Mouse (Mus musculus): ENCODE results near the gene Fam71e2.

Fam71e2 gene

DNA sequence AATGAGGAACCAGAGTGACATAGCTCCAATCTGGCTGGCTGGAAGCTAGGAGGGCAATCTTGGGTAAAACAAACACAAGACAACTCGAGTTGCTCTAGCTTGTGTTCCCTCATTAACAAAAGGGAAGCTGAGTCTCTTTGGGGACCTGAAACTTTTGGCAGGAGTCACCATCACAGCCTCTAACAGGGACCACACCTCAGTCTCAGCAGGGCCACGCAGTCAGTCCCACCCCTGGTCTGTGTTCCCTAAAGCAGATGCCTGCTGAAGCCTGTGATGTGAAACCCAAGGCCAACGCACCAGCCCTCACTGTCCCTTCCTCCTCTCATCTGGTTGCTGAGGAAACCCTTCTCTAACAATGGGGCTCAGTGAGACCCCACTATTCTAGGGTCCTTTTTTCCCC is 11.0 kb upstream of the Fam71e2 start:
- ATAC-seq (ENCODE audit: insufficient number of reproducible peaks, low FRiP score, low TSS enrichment), result no peak

DNA sequence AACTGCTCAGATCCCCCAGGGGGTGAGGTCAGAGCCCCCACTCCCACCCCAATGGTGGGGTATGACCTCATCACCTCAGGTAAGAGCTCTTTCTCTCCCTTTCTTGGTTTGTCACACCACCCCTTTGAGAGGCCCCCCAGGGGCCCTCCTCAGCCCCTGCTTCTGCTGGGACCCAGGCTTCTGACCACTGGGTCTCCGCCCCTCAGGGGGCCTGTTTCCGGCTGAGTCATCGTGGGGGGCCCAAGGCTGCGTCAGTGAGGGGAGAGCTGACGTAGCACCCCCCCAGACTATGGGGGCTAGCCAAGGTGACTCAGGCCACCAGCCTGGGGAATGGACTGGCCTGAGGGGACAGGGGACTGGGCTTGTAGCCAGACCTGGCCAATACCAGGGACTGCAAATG is 8.8 kb upstream of the Fam71e2 start:
- no peak for ATAC-seq (ENCODE audit: insufficient number of reproducible peaks, low FRiP score, low TSS enrichment)

GRCm38 (mm10) chr7:4777851-4778637 is 6.9 kb upstream of the Fam71e2 start:
- no peak for ATAC-seq (ENCODE audit: insufficient number of reproducible peaks, low FRiP score, low TSS enrichment)

GRCm38 (mm10) chr7:4776861-4777830 is 6.0 kb upstream of the Fam71e2 start:
- ATAC-seq (ENCODE audit: insufficient number of reproducible peaks, low FRiP score, low TSS enrichment), result no peak

DNA sequence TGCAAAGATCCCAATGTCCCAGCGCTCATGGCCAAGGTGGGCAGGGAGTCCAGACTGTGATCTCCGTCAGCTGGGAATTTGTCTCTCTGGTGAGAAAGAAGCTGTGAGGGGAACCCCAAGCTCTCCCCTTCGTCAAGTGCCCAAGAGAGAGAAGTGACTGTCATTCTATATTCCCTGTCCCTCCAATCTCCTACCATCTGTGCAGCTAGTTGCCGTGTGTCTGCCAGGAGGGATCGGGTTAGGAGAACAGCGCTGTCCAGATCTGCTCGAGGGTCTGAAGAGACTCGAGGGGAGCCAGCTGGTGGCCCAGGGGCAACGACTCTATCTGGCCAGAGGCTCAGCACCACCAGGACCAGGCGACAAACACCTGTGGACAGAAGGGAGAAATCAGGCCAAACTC is 5.0 kb upstream of the Fam71e2 start:
- no peak for ATAC-seq (ENCODE audit: insufficient number of reproducible peaks, low FRiP score, low TSS enrichment)

- no peak for ATAC-seq (ENCODE audit: insufficient number of reproducible peaks, low FRiP score, low TSS enrichment)
These were observed 6.0 kb downstream of the Fam71e2 start for GRCm38 (mm10) chr7:4764946-4765710.

GRCm38 (mm10) chr7:4759670-4760069 is 11.4 kb downstream of the Fam71e2 start:
- ATAC-seq (ENCODE audit: insufficient number of reproducible peaks, low FRiP score, low TSS enrichment), result no peak

GRCm38 (mm10) chr7:4752821-4753570 is 18.1 kb downstream of the Fam71e2 start, which contains the start of gene Cox6b2:
TSS of gene Cox6b2 (minus strand) at chr7:4753094.
- peak; percentile 10; the same call in 1 of the 2 replicates for ATAC-seq (ENCODE audit: insufficient number of reproducible peaks, low FRiP score, low TSS enrichment)

DNA sequence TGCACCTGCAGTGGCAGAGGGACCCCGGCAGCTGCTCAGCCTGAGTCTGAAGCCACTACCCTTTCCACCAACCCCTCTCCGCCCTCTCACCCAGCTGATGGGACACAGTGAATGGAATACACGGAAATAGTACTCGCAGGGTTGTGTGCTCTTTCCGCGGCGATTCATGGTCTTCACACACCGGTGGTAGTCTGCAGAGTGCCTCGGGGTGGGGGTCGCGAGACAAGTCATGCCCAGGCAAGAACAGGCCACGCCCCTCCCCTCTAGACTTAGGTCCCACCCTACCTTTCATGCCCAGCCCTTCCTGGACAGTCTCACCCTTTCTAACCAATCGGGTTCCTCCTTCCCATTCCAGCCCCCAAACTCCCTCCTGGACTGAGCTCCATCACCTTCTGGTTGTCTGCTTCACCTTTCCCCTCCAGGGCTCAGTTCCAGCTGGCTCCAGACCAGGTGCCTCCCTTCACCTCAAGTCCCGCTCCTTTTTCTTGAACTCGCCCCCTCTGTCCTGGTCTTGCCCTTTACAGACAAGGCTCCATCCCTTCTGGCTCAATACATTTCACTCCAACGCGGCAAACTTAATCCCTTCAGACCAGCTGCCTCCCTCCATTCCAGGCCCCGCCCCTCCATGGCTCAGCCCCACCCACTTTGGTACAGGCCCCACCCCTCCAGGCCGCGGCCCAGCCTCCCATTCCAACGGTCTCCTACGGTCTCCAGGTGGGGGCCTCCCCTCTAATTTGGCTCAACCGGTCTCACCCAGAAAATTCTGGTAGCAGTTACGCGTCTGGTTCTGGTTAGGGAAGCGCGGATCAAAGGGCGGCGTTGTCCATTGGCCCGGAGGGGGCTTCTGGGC is 18.9 kb downstream of the Fam71e2 start:
- ATAC-seq (ENCODE audit: insufficient number of reproducible peaks, low FRiP score, low TSS enrichment), result no peak

GRCm38 (mm10) chr7:4749169-4749568 is 21.9 kb downstream of the Fam71e2 start:
- ATAC-seq (ENCODE audit: insufficient number of reproducible peaks, low FRiP score, low TSS enrichment), result no peak

GRCm38 (mm10) chr7:4748321-4748720 is 22.8 kb downstream of the Fam71e2 start:
- no peak for ATAC-seq (ENCODE audit: insufficient number of reproducible peaks, low FRiP score, low TSS enrichment)

DNA sequence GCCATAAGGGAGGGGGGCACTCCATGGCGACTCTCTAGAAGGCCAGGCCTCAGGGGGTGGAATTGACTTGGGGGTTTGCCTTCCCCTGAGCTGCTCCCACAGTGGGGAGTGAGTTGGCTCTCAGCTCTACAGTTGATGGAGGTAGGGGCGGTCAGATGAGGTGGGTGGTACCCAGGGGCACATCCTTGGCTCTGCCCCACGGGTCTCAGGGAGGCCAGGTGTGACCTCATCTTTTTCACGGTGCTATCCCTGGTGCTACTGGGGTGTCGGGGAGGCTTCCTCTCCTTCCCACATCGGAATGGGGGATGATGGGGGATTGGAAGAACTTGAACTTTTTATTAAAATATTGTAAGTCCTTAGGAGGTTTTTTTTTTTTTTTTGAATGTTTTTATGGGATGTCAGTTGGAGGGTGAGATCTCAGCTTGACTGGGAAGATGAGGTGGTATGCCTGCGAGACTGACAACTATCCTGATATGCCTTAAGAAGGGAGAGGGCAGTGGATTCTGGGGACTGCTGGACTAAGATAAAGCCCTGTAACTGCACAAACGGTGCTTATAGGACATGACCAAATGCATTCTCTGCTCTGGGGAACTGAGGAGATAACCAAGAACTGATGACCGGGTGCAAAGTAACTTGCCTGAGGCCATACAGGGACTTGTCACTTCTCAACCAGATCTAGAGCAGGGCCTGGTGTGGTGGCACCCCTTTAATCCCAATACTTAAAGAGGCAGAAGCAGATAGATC is 23.8 kb downstream of the Fam71e2 start:
- ATAC-seq (ENCODE audit: insufficient number of reproducible peaks, low FRiP score, low TSS enrichment), result no peak

DNA sequence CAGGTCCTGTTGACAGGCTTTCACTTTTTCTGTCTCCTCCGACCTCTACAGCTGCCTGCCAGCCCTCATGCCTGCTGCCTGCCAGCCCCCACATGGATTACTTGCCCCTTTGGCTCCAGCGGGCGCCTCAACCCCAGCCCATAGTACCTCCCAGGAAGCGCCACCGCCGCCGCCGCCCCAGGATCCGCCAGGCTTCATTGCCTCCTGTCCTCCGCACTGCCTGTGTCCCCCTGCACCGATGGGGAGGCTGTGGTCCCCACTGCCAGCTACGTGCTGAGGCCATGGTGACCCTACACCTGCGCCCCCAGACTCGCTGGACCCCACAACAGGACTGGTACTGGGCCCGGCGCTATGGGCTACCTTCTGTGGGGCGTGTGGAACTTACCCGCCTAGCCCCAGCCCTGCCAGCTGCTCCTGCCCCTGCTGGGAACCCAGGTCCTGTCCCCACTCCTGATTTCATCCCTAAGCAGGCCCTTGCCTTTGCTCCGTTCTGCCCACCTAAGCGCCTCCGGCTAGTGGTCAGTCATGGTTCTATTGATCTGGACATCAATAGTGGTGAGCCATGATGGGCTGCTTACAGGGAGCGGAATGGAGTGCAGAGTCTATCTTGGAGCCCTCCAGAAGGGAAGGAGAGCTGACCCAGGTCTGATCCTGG is 24.6 kb downstream of the Fam71e2 start:
- ATAC-seq (ENCODE audit: insufficient number of reproducible peaks, low FRiP score, low TSS enrichment), result no peak

DNA sequence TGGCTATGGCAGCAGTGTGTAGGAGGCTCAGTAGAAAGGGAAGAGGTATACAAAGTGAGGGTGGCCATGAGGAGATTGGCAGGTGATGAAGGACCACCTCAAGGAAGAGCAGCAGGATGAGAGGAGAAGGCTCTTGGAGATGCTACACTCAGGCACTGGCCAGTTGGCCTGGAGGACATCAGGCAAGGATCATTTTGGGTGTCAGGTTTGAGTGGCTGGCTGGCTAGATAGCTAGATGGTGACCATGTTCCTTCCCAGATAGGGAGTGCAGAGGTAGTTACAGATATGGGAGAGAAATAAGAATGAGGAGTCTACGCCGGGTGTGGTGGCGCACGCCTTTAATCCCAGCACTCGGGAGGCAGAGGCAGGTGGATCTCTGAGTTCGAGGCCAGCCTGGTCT is 26.2 kb downstream of the Fam71e2 start:
- ATAC-seq (ENCODE audit: insufficient number of reproducible peaks, low FRiP score, low TSS enrichment), result no peak

DNA sequence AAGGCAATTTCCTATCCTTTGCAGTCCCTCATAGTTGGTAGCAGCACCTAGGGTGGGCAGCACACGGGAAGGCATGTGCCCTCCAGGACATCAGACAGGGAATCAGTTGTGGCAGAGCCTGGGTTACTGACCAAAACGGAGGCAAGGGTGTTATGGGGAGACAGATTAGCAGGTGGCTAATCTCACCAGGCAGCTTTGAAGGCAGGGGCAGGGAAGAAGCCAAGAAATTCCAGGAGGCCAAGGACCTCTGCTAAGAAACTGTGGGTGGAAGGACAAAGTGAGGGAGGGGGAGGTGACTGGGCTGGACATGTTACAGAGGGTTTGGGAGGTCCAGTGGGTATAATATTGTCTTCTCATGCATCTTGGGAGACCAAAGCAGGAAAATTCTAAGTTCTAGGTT is 27.7 kb downstream of the Fam71e2 start:
- no peak for ATAC-seq (ENCODE audit: insufficient number of reproducible peaks, low FRiP score, low TSS enrichment)

- no peak for ATAC-seq (ENCODE audit: insufficient number of reproducible peaks, low FRiP score, low TSS enrichment)
These were observed 28.7 kb downstream of the Fam71e2 start for GRCm38 (mm10) chr7:4742482-4742819.

- no peak for ATAC-seq (ENCODE audit: insufficient number of reproducible peaks, low FRiP score, low TSS enrichment)
These were observed 29.2 kb downstream of the Fam71e2 start for GRCm38 (mm10) chr7:4741672-4742481.

Measured in cerebellum, adult (tissue).